Mouse (Mus musculus): Measurements from ENCODE around the gene Dchs1. TPM values are rescaled to one million over a fixed set of nuclear protein-coding genes. Genes with fewer than 3 reads are reported as not detected.

Dchs1 gene
- polyA plus RNA-seq, 1 experiment from 2014 or later: 20.7 TPM

- H3K9me3 ChIP-seq (ENCODE audit: low read depth, low read length): no peaks in the 10 kb centered on the region
- H3K4me1 ChIP-seq (ENCODE audit: insufficient read depth): no peaks in the 10 kb centered on the region; the same call in 1 of the 2 replicates
- H3K27ac ChIP-seq (ENCODE audit: low read depth): no peak overlapping the region
- 37% methylated on average over 1 of the region's 1 CpGs for WGBS
- no peak overlapping the region for H3K4me3 ChIP-seq (ENCODE audit: low read depth, low read length)
- peaks cover 3% of the 10 kb centered on the region; the same call in 1 of the 2 replicates for H3K36me3 ChIP-seq (ENCODE audit: insufficient read depth)
- DNase-seq (no peak), ATAC-seq (ENCODE audit: insufficient read depth) (no peak)
- TF ChIP-seq CTCF (IDR thresholded peaks at IDR 0.05; ENCODE audit: low read depth): no peak
- H3K9ac ChIP-seq: no peak overlapping the region
- no peak overlapping the region for H3K4me2 ChIP-seq
- no peaks in the 10 kb centered on the region for H3K27me3 ChIP-seq (ENCODE audit: insufficient read depth, low read length)
Observed at GRCm38 (mm10) chr7:105802771-105803170, 15.3 kb upstream of the Dchs1 start.

- ATAC-seq (ENCODE audit: insufficient read depth) (no peak), DNase-seq (no peak)
- Histone ChIP-seq H3K27ac (ENCODE audit: low read depth) (no peak overlapping the region), H3K4me2 (no peak overlapping the region), H3K27me3 (ENCODE audit: insufficient read depth, low read length) (no peaks in the 10 kb centered on the region), H3K36me3 (ENCODE audit: insufficient read depth) (peaks cover 3% of the 10 kb centered on the region; the same call in 1 of the 2 replicates), H3K9ac (no peak overlapping the region), H3K4me3 (ENCODE audit: low read depth, low read length) (no peak overlapping the region), H3K9me3 (ENCODE audit: low read depth, low read length) (no peaks in the 10 kb centered on the region), H3K4me1 (ENCODE audit: insufficient read depth) (no peaks in the 10 kb centered on the region; the same call in 1 of the 2 replicates)
- WGBS: 32% methylated on average over 2 of the region's 2 CpGs
- no peak for TF ChIP-seq CTCF (IDR thresholded peaks at IDR 0.05; ENCODE audit: low read depth)
Observed at GRCm38 (mm10) chr7:105802312-105802711, 14.9 kb upstream of the Dchs1 start.

DNA sequence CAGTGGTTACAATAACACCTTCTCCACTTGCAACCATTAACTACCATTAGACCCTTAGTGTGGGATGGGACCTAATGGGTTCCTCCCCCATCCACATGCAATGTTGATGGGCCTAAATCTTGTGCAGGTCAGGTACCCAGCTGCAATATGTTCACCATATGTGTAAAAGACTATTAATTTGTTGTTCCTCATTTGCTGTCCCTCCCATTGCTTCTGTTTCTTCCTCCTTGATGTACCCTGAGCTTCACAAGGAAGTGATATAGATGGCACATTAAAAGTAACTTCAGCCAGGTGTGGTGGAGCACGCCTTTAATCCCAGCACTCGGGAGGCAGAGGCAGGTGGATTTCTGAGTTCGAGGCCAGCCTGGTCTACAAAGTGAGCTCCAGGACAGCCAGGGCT is 9.5 kb upstream of the Dchs1 start:
- Histone ChIP-seq H3K4me3 (ENCODE audit: low read depth, low read length) (no peak overlapping the region), H3K27ac (ENCODE audit: low read depth) (no peak overlapping the region), H3K27me3 (ENCODE audit: insufficient read depth, low read length) (no peaks in the 10 kb centered on the region), H3K36me3 (ENCODE audit: insufficient read depth) (no peaks in the 10 kb centered on the region), H3K4me2 (no peak overlapping the region), H3K9ac (no peak overlapping the region), H3K4me1 (ENCODE audit: insufficient read depth) (no peaks in the 10 kb centered on the region; the same call in 1 of the 2 replicates), H3K9me3 (ENCODE audit: low read depth, low read length) (no peaks in the 10 kb centered on the region)
- WGBS: 85% methylated on average over 3 of the region's 3 CpGs
- no peak for ATAC-seq (ENCODE audit: insufficient read depth)
- TF ChIP-seq CTCF (IDR thresholded peaks at IDR 0.05; ENCODE audit: low read depth): no peak
- DNase-seq: no peak

- 25% methylated on average over 7 of the region's 7 CpGs for WGBS
- Histone ChIP-seq H3K4me2 (no peak overlapping the region), H3K9ac (no peak overlapping the region), H3K36me3 (ENCODE audit: insufficient read depth) (no peaks in the 10 kb centered on the region), H3K27me3 (ENCODE audit: insufficient read depth, low read length) (no peaks in the 10 kb centered on the region), H3K9me3 (ENCODE audit: low read depth, low read length) (no peaks in the 10 kb centered on the region), H3K4me1 (ENCODE audit: insufficient read depth) (no peaks in the 10 kb centered on the region), H3K4me3 (ENCODE audit: low read depth, low read length) (no peak overlapping the region), H3K27ac (ENCODE audit: low read depth) (no peak overlapping the region)
- no peak for ATAC-seq (ENCODE audit: insufficient read depth)
- DNase-seq: no peak
- TF ChIP-seq CTCF (IDR thresholded peaks at IDR 0.05; ENCODE audit: low read depth): peak; percentile 48
Observed at GRCm38 (mm10) chr7:105795759-105796366, 8.4 kb upstream of the Dchs1 start.

DNA sequence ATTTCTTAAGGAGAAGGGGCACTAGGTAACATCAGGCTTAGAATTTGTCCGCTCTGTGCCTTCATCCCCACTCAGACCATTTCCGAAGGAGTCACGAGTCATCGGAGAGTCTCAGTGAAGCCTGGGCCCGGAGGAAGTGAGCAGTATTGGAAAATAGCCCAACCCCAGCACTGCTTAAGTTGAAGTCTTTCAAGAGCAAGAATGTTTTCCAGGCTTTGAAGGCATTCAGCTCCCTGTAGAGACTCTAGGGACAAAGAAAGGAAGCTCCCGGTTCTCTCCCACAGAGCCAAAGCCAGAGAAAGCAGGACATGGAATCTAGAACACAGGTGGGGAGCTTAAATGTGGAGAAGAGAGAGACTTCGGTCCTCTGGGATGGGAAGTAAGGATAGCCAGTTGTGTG is 6.2 kb upstream of the Dchs1 start:
- H3K36me3 ChIP-seq (ENCODE audit: insufficient read depth): no peaks in the 10 kb centered on the region
- WGBS: 83% methylated on average over 7 of the region's 7 CpGs
- H3K4me1 ChIP-seq (ENCODE audit: insufficient read depth): no peaks in the 10 kb centered on the region
- no peak for ATAC-seq (ENCODE audit: insufficient read depth)
- H3K4me3 ChIP-seq (ENCODE audit: low read depth, low read length): no peak overlapping the region
- H3K27ac ChIP-seq (ENCODE audit: low read depth): no peak overlapping the region
- H3K9ac ChIP-seq: no peak overlapping the region
- H3K9me3 ChIP-seq (ENCODE audit: low read depth, low read length): no peaks in the 10 kb centered on the region
- DNase-seq: no peak
- H3K27me3 ChIP-seq (ENCODE audit: insufficient read depth, low read length): no peaks in the 10 kb centered on the region
- H3K4me2 ChIP-seq: no peak overlapping the region
- no peak for TF ChIP-seq CTCF (IDR thresholded peaks at IDR 0.05; ENCODE audit: low read depth)

DNA sequence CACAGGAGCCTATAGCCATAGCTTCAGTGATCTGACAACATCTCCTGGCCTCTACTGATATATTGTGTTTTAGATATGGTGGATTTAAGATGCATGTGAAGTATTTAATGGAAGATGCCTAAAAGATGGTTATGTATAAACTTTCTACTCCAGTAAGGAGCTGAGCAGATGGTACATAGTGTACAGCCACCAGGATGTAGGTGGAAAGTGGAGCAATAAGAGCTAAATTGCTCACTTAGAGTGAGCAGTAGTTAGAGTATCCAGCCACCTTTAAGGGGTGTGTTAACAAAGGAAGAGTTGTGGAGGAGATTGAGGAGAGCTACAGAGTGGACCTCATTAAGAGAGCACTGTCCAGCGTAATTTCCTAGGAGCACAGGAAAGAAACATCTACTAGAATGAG is 3.7 kb upstream of the Dchs1 start:
- WGBS: 75% methylated on average over 1 of the region's 1 CpGs

DNA sequence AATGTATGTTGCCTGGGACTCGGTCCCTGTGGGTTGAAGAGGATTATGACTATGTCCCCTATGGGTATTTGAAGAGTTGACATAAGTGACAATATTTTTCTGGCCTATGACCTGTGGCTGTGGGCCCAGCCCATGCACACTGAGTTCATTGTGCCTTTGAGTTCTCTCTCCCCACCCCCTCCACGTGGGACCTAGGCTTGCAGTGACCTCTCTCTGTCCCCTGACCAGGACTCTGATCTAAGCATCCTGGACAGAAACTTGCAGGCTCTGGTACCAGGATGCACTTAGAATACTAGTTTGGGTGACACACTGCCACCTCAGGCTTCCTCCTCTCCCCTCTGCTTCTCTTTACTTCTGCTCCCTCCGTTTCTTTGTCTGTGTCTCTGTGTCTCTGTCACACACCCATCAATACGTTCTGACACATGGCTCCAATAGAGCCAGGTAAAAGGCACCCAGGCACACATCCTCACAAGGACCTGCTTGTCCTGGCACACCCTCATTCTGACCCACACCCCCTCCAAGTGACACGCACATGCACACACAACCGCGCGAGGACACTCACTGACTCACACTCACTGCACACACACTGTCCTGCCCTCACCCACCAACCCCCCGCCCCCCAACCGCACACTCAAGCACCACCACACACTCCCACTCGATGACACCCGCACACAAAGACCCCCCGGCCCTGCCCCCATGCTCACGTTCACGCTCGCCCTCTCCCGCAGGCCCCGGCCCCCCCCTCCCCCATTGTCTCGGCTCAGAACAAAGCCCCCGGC is 759 bp downstream of the Dchs1 start:
- DNase-seq (no peak), ATAC-seq (ENCODE audit: insufficient read depth) (peak; percentile 61)

More for the DNA sequence above, 3.7 kb upstream of the Dchs1 start:
- Histone ChIP-seq H3K27ac (ENCODE audit: low read depth) (no peak overlapping the region), H3K4me3 (ENCODE audit: low read depth, low read length) (no peak overlapping the region), H3K9me3 (ENCODE audit: low read depth, low read length) (no peaks in the 10 kb centered on the region), H3K27me3 (ENCODE audit: insufficient read depth, low read length) (no peaks in the 10 kb centered on the region), H3K36me3 (ENCODE audit: insufficient read depth) (no peaks in the 10 kb centered on the region), H3K4me1 (ENCODE audit: insufficient read depth) (no peaks in the 10 kb centered on the region), H3K4me2 (no peak overlapping the region), H3K9ac (no peak overlapping the region)
- no peak for DNase-seq
- no peak for TF ChIP-seq CTCF (IDR thresholded peaks at IDR 0.05; ENCODE audit: low read depth)
- no peak for ATAC-seq (ENCODE audit: insufficient read depth)

More for the DNA sequence above, 759 bp downstream of the Dchs1 start:
- H3K27me3 ChIP-seq (ENCODE audit: insufficient read depth, low read length): no peaks in the 10 kb centered on the region
- H3K9me3 ChIP-seq (ENCODE audit: low read depth, low read length): no peaks in the 10 kb centered on the region
- TF ChIP-seq CTCF (IDR thresholded peaks at IDR 0.05; ENCODE audit: low read depth): no peak
- peak overlapping the region; percentile 86 for H3K27ac ChIP-seq (ENCODE audit: low read depth)
- H3K4me3 ChIP-seq (ENCODE audit: low read depth, low read length): peak overlapping the region; percentile 88
- 6% methylated on average over 20 of the region's 20 CpGs for whole genome bisulfite sequencing
- peak overlapping the region; percentile 67 for H3K4me2 ChIP-seq
- peak overlapping the region; percentile 95 for H3K9ac ChIP-seq
- H3K36me3 ChIP-seq (ENCODE audit: insufficient read depth): peaks cover 17% of the 10 kb centered on the region
- peaks cover 2% of the 10 kb centered on the region; the same call in 1 of the 2 replicates for H3K4me1 ChIP-seq (ENCODE audit: insufficient read depth)

Data from lung, embryonic 14.5 days (tissue).